Mouse (Mus musculus) megakaryocyte, embryonic 14.5 days (primary cell): ENCODE results near the gene Vps45.

Experiments used
- FLI1 ChIP-seq: IDR thresholded peaks from 2 replicates; pipeline ENCODE4 v1.6.1; 2012; ENCODE audit warnings: low read length, inconsistent platforms, mixed read lengths
- GATA1 ChIP-seq: IDR thresholded peaks from 3 replicates; pipeline ENCODE4 v1.6.1; 2012; ENCODE audit warnings: mixed read lengths, low read length, inconsistent platforms, borderline replicate concordance

- TF ChIP-seq GATA1 (no peak), FLI1 (no peak)
These were observed 80.0 kb downstream of the Vps45 start for GRCm38 (mm10) chr3:95978265-95978664.
